Mouse (Mus musculus): ENCODE results near the gene Pnma1.

DNA sequence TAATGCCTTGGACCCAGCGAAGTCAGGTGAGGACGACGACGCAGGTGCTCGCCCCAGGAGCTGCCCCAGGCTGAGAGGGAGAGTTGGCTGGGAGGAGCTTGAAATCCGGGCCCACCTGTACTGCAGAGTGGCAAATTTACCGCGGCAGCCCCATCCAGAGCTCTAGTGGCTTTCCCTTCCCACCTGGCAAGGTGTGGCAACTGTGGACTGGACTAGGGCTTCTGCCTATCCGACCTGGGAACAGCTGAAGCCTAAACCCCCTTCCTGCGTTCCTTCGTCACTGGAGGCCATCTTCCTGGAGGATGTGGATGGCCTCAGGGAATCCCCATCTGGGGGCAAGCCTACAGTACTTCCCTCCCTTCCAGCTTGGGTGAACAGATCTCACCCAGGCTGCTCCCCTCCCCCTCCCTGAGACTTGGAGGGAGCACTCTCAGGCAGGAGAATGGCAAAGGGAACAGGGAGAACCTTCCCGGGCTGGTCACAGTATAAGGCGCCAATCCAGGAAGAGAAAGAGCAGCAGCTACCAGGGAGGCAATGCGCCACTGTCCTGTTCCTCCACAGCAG is 40.7 kb upstream of the Pnma1 start:
- no peak for TF ChIP-seq CTCF (IDR thresholded peaks at IDR 0.05; ENCODE audit: extremely low read depth, insufficient read depth, low read length)
- TF ChIP-seq POLR2A (IDR thresholded peaks at IDR 0.05; ENCODE audit: extremely low read depth, insufficient read depth, low read length): no peak

All from cortical plate, adult 2 months (tissue).